Mouse (Mus musculus): ENCODE data around the gene Nfia. TPM values are rescaled to one million over a fixed set of nuclear protein-coding genes. Genes with fewer than 3 reads are reported as not detected.
A peak's percentile ranks its signal among the peaks of the same experiment; 100 is the strongest.

The Nfia gene
- total RNA-seq, 2 experiments from 2014 or later = 97.1 to 99.7 TPM

DNA sequence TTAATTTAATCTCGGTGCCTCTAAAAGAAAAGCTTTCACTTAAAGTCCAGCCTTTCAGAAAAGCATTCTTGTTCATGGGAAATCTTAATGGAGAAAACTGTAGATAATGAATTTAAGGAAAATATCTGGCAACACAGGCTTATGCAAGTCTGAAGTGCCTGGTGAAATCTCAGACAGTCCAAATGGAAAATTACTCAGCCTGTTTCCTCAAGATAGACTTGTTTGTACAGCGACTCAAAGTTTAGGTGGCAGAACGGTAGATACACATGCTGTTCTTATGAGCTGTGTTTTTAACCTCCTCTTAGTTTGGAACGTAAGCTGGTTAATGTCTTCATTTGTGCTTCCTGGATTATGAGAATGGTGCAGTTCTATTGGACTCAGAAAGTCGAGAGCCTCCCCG is 201.5 kb downstream of the Nfia start:
- DNase-seq = no peak
- intact Hi-C loops (cut with DNase I) = no loop called here

GRCm38 (mm10) chr4:97976891-97977290 is 204.4 kb downstream of the Nfia start:
- DNase-seq = no peak
- intact Hi-C loops (cut with DNase I) = no loop called here

GRCm38 (mm10) chr4:97984361-97984760 is 211.8 kb downstream of the Nfia start:
- intact Hi-C loops (cut with DNase I) = no loop called here
- DNase-seq = no peak

DNA sequence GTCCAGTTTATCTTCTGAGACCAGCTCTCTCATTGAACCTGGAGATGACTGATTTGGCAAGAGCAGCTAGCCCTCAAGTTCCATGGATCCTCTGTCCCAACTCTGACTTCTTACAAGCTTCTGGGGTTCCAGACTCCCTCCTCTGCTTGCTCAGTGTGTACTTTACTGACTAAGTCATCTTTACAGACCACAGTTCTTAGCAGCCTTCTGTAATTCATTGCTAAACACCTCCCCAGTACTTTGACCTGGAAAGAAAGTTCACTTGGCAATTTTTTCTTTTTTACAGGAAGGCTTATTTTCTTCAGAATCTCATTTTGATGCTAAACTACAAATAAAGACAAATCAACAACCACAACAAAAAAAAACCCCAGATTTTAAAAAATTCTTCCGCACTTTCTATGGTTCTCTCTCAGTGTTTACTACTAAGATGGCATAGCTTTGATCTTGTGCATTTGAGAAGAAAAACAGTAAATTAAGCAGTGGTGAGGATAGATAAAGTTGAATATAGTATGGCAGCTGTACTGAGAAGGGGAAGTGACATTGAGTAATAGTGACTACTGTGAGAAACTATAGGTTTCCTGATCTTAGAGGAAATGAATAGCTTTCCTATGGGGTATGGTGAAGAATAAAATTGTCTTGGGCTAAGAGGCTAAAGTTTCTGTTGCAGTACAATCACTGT is 213.7 kb downstream of the Nfia start:
- intact Hi-C loops (cut with DNase I) = no loop called here
- no peak for DNase-seq

GRCm38 (mm10) chr4:97986735-97987075 is 214.2 kb downstream of the Nfia start:
- DNase-seq = no peak
- intact Hi-C loops (cut with DNase I) = no loop called here

GRCm38 (mm10) chr4:97988703-97989102 is 216.2 kb downstream of the Nfia start:
- no peak for DNase-seq
- intact Hi-C loops (cut with DNase I) = no loop called here

DNA sequence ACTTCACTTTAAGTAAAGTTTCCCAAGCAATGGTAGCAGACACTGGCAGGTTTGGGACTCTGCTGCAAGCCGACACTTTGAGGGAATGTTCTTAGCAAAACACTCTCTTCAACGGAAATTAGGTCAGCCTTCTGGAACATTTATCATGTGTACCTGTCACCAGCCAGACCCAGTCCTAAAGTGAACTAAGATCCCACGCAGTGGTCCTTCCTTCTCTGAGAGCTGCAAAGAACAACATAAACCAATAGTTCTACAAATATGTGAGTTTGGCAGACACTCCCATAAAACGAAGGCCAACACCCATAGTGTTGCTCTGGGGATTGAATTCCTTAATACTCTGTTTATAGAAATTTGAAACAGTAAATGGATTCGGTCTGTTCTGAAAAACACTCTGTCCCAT is 217.9 kb downstream of the Nfia start:
- intact Hi-C loops (cut with DNase I) = no loop called here
- DNase-seq = no peak

GRCm38 (mm10) chr4:97991395-97991794 is 218.9 kb downstream of the Nfia start:
- intact Hi-C loops (cut with DNase I) = no loop called here
- DNase-seq = no peak

DNA sequence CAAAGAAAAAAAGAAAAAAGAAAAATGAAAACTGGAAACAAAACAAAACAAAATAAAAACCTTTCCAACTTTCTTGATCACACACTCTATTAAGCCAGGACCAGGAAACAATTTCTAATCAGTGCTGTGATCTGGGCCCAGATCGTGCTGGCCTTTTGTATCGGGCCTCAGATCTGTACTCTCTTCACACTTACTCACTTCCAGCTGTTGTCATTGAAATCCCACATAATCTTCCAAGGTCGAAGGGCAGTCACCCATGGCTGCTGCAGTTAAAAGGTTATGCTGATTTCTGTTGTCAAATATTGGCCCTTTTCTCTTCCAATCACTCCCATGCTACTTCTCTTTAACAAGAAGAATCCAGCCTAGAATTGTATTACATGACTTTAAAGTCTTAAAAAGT is 219.3 kb downstream of the Nfia start:
- intact Hi-C loops (cut with DNase I) = no loop called here
- no peak for DNase-seq

- intact Hi-C loops (cut with DNase I) = no loop called here
- no peak for DNase-seq
Observed at GRCm38 (mm10) chr4:97995911-97996712, 223.6 kb downstream of the Nfia start.

GRCm38 (mm10) chr4:97997151-97997817 is 224.8 kb downstream of the Nfia start:
- intact Hi-C loops (cut with DNase I) = no loop called here
- peak; percentile 60 for DNase-seq

DNA sequence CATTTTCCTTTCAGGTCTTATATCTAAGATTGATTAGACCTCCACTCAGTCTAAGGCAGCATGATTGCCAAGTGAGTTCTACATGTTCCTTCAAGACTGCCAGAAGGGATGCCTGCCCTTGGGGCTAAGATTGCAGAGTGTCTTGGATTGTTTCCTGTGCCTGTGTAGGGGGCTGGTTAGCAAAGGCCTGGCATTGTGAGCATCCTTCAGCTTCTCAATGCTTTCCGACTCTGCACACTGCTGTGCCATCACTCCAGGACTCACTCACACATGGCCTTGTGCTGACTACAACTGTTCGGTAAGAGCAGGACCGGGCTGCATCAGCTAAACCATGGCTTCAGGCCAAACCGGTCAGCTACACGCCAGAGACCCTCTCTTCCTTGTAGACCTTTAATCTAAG is 229.7 kb downstream of the Nfia start:
- no peak for DNase-seq
- intact Hi-C loops (cut with DNase I) = no loop called here

- intact Hi-C loops (cut with DNase I) = no loop called here
- peak; percentile 21 for DNase-seq
Observed at GRCm38 (mm10) chr4:98003323-98004107, 231.0 kb downstream of the Nfia start.

DNA sequence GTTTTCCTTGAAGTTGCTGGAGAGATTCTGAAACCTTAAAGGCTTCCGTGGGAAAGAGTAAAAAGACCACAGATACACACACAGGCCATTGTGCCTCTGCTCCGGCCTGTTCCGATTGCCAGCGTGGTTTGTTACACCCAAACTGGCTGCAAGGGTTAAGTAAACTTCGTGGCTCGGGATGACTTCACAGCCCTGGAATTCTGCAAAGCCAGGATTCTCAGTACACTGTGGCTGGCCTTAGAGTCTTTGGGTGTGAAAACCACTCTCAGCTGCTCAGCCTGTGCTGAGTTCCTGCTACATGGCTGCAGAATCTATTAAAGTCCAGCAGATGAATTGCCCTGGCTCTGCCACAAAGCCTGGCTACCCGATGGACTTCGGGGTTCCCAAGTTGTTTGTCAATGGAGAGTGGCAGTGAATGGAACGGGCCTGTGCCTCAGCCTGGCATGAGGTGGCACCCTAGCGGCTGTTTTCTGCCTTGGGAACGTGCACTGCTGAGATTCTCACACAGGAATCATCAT is 231.6 kb downstream of the Nfia start:
- intact Hi-C loops (cut with DNase I) = no loop called here
- DNase-seq = peak; percentile 61

- intact Hi-C loops (cut with DNase I) = no loop called here
- no peak for DNase-seq
Observed at GRCm38 (mm10) chr4:98004986-98005385, 232.5 kb downstream of the Nfia start.

DNA sequence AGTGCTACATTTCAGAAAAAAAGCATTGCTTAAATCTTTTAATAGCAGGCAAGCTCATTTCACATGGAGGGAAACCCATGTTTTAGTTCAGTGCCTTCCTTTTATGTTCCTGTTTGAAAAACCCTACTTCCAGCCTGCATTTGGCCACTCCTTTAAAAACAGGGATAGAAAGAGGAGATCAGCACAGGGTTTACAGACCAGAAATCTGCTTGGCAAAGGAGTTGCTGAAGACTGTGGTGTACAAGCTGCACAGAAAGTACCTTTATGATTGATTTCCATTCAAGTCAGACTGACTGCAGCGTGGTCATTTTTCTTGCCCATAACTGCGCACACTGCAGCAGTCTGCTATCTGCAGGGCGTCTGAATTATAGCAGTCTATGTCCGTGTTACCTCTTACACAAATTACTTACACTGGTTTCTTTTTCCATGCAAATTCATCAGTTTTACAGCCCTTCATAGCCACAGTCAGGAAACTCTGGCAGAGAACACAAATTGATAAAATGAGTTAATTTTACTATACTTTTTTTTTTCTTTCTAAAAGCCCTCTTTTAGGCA is 236.4 kb downstream of the Nfia start:
- intact Hi-C loops (cut with DNase I) = no loop called here
- DNase-seq = no peak

- no peak for DNase-seq
- intact Hi-C loops (cut with DNase I) = no loop called here
Observed at GRCm38 (mm10) chr4:98009966-98010365, 237.4 kb downstream of the Nfia start.

- intact Hi-C loops (cut with DNase I) = no loop called here
- DNase-seq = no peak
Observed at GRCm38 (mm10) chr4:98019811-98020210, 247.3 kb downstream of the Nfia start.

GRCm38 (mm10) chr4:98020836-98021235 is 248.3 kb downstream of the Nfia start:
- intact Hi-C loops (cut with DNase I) = no loop called here
- no peak for DNase-seq

DNA sequence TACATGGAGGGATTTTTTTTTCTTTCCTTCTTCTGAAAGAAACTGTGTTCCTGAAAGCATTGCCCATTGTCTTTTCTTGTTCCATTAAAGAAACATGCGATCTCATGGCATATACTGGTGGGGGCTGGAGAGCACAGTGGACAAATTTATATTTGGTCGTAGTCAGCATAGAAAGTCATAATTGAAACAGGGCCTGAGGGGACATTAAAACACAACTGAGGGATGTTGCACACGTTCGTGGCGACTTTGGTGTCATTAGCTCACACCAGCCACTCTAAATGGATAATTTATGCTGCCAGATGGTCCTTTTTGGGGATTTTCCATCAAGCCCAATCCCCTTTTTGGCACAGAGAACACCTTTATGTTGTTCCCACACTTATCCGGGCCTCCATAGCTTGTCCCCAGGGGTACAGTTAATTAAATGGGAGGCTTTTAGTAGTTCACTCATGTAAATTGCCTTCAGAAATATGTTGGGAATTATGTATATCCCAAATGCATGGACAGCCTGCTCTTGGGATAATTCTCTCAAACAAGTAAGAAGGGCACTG is 250.8 kb downstream of the Nfia start:
- intact Hi-C loops (cut with DNase I) = no loop called here
- no peak for DNase-seq
